Mouse (Mus musculus) urinary bladder, postnatal 14 days (tissue): ENCODE results near the gene Smagp.
"Not testable (repeated sequence)": the region's sequence is repeated elsewhere in the genome, so short reads cannot be mapped to it uniquely, and the experiment has no call there.

ENCODE experiments used
- DNase-seq: peaks from one replicate; pipeline ENCODE4 v3.0.0; 2021; ENCODE audit warnings: low spot score

Smagp gene

DNA sequence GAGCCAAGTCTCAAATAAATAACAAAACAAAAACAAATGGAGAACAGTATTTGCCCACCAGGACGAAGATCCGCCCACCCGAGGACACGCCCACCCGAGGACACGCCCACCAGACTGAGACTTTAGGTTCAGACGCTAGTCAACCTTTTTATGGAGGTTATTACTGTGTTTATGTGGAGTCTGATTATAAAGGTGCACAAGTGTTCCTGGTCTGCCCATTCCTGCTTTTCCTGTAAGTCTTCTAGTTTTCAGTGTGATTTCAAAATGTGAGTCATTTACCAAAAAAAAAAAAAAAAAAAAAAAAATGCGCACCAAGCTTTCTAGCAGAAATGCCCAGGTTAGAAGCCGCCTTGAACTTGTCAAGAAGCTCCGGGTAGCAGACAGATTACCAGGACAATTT lies 9.5 kb downstream of the Smagp start:
- no peak for DNase-seq

- no peak for DNase-seq
Measured at GRCm38 (mm10) chr15:100624435-100624834, 12.3 kb downstream of the Smagp start.

GRCm38 (mm10) chr15:100623754-100624153 lies 13.0 kb downstream of the Smagp start:
- DNase-seq: no peak

DNA sequence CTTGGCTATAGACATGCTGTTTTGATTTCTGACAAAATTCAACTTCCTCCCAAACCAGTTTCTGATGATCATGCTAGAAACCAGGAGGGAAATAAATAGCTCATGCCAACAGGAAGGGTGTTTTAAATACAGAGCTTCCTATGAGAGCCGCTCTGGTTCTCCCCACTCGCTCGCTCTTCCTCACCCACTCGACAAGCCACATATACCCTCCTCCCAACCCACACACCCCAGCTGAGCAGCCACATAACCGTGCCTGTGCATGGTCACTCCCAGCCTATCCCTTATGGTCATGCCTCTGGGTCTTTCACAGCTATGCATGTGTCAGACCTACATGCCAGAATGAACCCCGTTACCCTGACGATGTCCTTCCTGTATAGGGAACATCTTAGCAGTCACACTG lies 14.6 kb downstream of the Smagp start:
- DNase-seq: no peak

DNA sequence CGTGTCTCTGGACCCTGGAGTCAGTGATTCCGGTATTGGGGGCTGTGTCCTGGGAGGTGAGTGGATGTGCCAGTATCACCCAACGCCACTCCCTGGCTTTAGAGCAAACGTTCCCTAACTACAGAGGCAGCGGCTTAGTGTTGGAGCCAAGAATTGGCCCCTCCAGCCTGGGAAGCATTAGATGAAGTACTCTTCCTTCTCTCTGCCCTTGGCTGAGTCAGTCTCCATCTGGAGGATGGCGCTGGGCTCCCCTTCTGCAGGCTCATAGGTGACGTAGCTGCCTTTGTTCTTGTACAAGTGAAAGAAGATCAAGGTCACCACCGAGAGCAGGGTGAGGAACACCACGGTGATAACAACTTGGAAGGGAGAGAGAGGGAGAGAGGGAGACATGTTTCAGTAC lies 15.1 kb downstream of the Smagp start:
- DNase-seq: not testable (repeated sequence)

GRCm38 (mm10) chr15:100619200-100619599 lies 17.5 kb downstream of the Smagp start:
- DNase-seq: no peak

- no peak for DNase-seq
Measured at GRCm38 (mm10) chr15:100616221-100616620, 20.5 kb downstream of the Smagp start.

DNA sequence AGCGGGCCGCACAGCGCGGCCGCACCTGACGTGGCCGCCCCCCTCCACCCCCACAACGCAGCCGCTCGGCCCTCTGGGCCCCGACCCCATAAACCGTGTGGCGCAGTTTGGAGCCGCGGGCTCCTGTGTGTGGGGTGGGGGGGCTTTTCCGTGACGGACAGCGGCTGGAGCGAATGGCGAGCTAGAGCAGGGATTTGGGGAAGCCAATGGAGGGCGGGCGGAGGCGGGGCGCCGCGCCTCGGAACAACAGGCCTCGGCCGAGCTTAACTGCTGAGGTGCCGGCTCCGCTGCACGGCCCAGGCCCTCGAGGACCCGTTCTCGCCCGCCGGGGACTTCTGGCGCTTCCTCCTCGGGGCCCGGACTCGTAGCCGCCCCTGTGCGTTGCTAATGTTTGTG lies 20.9 kb downstream of the Smagp start:
- peak; percentile 94 for DNase-seq

DNA sequence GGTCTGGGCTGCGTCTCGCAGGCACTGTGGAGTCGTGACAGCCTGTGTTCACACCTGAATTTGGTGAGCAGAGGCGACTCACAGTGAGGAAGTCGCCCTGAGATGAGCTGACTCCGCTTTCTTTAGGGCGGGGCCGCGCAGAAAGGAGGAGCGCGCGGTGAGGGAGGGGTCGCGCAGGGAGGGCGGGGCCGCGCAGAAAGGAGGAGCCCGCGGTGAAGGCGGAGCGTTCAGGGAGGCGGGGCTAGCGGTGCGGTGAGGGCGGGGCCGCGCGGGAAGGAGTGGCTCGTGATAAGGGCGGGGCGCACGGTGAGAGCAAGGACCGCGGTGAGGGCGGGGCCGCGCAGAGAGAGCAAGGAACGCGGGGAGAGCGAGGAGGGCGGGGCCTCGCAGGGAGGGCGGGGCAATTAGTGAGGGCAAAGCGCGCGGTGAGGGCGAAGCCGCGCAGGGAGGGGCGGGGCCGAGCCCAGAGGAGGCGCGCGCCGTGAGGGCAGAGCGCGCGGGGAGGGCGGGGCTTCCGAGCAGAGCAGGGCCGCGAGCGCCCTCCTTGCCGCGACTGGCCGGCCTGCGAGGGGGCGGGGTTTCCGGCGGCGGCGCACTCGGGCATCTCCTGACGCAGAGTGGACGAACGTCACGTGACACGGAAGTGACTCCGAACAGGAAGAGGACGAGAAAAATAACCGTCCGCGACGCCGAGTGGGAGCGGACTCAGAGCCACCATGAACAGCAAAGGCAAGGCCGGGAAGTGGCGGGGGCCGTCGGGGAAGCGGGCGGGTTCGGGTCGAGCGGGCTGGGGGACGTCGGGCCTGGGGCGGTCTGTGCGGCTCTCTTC lies 21.5 kb downstream of the Smagp start, which contains the start of gene Dazap2:
TSS of gene Dazap2 (plus strand) at position 354 of the 829 bp plus-strand sequence.
- peak; percentile 99 for DNase-seq

DNA sequence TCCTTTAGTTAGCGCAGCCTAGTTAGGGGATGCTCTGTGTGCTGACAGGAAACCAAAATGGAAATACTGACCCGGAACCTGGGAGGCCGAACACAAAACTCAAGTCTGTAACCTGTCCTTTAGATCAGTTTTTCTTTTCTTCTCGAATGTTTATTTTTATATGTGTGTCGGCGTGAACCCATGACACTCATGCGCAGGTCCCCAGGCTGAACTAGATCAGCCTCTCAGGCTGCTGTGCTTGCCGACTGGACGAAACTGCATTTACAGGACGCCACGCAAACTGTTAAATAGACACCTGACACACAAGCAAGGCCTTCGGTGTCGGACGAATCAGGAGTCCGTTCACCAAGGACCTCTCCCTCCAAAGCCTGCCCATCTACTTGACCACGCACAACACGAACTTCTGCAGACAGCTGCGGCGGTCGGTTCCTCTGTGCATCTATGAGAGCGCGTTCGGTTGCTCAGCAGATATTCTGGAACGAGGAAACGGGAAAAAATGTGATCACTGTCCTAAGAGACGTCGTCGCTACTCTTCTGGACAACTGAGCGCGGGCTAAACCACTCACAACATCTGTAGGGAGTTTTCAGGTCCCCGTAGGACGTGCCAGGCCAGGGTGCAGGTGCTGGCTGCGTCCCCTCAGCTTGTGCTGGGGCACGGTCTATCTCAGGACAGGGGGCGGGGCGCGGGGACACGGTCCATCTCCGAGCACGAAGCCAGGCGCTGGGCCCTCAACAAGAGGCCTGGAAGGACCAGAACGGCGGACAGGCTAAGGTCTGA lies 22.3 kb downstream of the Smagp start:
- no peak for DNase-seq

DNA sequence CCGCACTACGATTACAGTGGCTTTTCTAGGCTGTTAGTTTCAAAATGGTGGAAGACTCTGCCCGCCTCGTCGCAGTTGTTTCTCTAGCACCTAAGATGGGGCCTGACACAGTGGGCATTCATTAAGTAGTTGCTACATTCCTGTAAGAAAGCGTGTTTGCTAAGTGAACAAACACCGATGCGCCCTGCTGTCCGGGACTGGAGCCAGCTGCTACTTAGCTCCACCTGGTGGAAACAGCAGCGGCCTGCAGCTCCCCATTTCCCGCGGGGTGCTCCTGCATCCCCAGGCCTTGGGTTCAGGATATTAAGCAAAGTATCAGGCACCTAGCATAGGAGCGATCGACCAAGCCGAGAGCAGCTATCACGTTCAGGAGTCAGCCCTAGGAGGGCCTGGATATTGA lies 23.2 kb downstream of the Smagp start:
- peak; percentile 77 for DNase-seq

DNA sequence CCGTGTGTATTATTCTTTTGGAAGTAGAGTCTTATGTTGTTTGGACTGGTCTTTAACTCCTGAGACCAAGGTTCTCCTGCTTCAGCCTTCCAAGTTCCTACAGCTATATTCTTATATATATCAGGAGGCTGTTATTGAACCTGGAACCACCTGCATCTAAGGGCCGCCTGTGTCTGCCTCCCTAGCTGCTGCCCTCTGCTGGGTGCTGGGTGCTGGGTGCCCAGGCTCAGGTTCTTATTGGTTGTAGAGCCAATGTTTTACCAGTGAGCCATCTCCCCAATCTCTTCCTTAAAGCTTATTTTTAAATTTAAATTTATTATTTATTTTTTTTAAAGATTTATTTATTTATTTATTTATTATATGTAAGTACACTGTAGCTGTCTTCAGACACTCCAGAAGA lies 24.3 kb downstream of the Smagp start:
- no peak for DNase-seq

GRCm38 (mm10) chr15:100611951-100612350 lies 24.8 kb downstream of the Smagp start:
- no peak for DNase-seq

- DNase-seq: not testable (repeated sequence)
Measured at GRCm38 (mm10) chr15:100606677-100607076, 30.1 kb downstream of the Smagp start.

DNA sequence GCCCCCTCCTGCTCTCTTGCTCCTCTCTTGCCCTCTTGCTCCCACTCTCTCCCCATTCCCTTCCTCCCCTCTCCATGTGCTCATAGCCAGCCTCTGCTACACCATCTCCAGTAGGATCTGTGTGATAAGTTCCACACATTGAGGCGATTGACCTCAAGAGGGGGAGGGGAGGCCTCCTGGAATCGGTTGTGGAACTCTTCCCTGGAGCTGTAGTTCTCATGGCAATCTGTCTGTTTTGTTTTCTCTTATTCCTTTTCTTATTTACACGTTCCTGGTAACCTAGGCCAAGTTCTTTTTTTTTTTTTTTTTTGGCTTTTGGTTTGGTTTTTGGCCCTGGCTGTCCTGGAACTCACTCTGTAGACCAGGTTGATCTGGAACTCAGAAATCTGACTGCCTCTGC lies 35.1 kb downstream of the Smagp start:
- DNase-seq: no peak

- DNase-seq: no peak
Measured at GRCm38 (mm10) chr15:100600696-100601272, 36.0 kb downstream of the Smagp start.

- DNase-seq: peak; percentile 75
Measured at GRCm38 (mm10) chr15:100600047-100600695, 36.6 kb downstream of the Smagp start.

DNA sequence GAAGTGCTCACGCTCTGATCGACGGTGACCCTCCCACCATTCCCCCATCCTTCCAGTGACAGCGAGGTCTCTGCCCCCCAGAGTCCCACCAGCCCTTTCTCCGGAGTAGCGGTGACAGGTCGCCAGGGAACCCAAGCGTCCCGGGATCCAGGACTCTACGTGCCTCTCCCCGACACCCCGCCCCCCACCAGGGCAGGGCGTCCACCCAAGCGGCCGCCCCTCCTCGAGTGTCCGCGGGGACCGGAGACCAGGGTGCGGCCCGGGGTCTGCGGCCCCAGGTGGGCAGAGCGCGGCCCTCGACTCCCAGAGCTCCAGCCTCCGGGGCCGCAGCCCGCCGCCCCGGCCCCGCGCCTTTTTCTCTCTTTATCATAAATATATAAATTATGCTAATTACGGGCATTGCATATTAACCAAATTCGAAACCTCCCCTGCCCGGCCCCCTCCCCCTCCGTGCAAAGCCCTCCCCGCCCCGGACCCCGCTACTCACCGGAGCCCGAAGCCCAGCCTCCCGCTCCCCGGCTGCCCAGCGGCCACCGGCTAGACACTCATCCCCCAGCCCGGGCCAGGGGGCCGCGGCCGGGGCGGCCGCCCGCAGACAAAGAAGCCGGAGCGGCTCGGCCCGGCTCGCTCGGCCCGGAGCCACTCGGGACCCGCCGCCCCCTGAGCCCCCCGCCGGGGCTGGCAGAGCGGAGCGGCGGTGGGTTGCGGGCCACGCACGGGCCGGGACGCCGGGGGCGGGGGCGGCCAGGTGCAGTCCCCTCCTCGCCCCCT lies 37.3 kb downstream of the Smagp start, which contains the start of gene Pou6f1:
TSS of gene Pou6f1 (minus strand) at position 709 of the 771 bp plus-strand sequence.
- peak; percentile 40 for DNase-seq

DNA sequence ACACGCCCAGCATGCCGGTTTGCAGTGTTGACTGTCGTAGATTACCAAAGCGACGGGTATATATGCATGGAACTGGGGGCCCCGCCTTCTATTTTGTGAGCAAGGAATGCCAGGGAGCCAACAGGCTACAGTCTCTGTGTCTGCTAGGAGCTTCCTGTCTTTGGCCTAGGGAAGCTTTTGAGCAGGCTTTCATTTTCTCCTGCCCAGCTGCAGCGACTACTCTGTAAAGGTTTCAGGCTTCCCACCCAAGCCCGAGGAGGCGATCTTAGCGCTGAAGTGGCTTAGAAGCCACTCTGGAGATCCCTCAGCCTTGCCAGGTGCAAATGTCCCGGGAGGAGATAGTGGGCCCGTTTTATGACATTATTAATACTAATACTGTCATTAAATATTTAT lies 37.9 kb downstream of the Smagp start:
- peak; percentile 44 for DNase-seq

- no peak for DNase-seq
Measured at GRCm38 (mm10) chr15:100598287-100598882, 38.4 kb downstream of the Smagp start.

DNA sequence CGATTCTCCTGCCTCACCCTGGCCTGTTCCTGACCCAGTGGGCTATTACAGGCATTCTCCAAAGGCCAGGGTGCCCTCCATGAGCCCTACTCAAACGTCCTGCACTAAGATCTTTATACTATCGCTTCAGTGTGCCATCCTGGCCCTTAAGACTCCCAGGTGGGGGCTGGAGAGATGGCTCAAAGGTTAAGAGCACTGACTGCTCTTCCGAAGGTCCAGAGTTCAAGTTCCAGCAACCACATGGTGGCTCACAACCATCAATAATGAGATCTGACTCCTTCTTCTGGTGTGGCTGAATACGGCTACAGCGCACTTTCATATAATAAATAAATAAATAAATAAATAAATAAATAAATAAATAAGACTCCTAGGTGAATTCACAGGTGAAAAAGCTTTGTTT lies 43.9 kb downstream of the Smagp start:
- DNase-seq: no peak
